Mouse (Mus musculus) intestine, embryonic 16.5 days (tissue): ENCODE results near the gene Atm. TPM values are rescaled to one million over a fixed set of nuclear protein-coding genes. Genes with fewer than 3 reads are reported as not detected.

Source experiments
- ATAC-seq: fragments of 200-750 bp; cut with Nextera tagmentation; 2 replicates; pipeline ENCODE4 v1.8.0; 2017; ENCODE audit warnings: moderate TSS enrichment, moderate library complexity
- H3K27ac ChIP-seq: fragments of 300-500 bp; sonication (generic); 2 replicates; pipeline ENCODE4 v1.5.1; 2014; ENCODE audit warnings: mild to moderate bottlenecking, low read length
- H3K27me3 ChIP-seq: fragments of 300-500 bp; sonication (generic); replicated peaks from 2 replicates; pipeline ENCODE4 v1.6.1; 2014; ENCODE audit warnings: low read length, control low read depth, mixed read lengths; ENCODE audit not compliant: control insufficient read depth, insufficient read depth
- H3K36me3 ChIP-seq: fragments of 300-500 bp; sonication (generic); 2 replicates; pipeline ENCODE4 v1.6.1; 2014; ENCODE audit warnings: low read length, control low read depth; ENCODE audit not compliant: control insufficient read depth, insufficient read depth
- H3K4me1 ChIP-seq: fragments of 300-500 bp; sonication (generic); 2 replicates; pipeline ENCODE4 v1.6.1; 2014; ENCODE audit warnings: low read length, control low read depth, mixed read lengths; ENCODE audit not compliant: control insufficient read depth, insufficient read depth
- H3K4me2 ChIP-seq: fragments of 300-500 bp; sonication (generic); 2 replicates; pipeline ENCODE4 v1.6.1; 2014; ENCODE audit warnings: low read depth, low read length, control low read depth
- H3K4me3 ChIP-seq: fragments of 300-500 bp; sonication (generic); 2 replicates; pipeline ENCODE4 v1.5.1; 2014; ENCODE audit warnings: mild to moderate bottlenecking, low read length
- H3K9ac ChIP-seq: fragments of 300-500 bp; sonication (generic); 2 replicates; pipeline ENCODE4 v1.6.1; 2014; ENCODE audit warnings: low read depth, low read length
- H3K9me3 ChIP-seq: fragments of 300-500 bp; sonication (generic); 2 replicates; pipeline ENCODE4 v1.6.1; 2016; ENCODE audit warnings: low read length, control low read depth; ENCODE audit not compliant: control insufficient read depth
- WGBS: fragments of 180-500 bp; shearing (Covaris S2); extraction: QIAGEN DNeasy Blood & Tissue Kit; methylation state at CpG from one replicate; pipeline ENCODE4 v1.1.7; 2014; 5-methylcytosine and 5-hydroxymethylcytosine counted together
- microRNA-seq: library from miRNA; unstranded; fragments of <30 nt; microRNA quantifications from one replicate; pipeline ENCODE4, GENCODE M21; 2016
- polyA plus RNA-seq: library from polyadenylated mRNA; unstranded; fragments of >200 nt; fragmentation: Nextera tagmentation; extraction: Ambion mirVana; gene quantifications from 2 replicates; pipeline ENCODE4 v1.2.1, GENCODE M21; 2015

The Atm gene
- polyA plus RNA-seq, 1 experiment from 2014 or later = 9.5 TPM

DNA sequence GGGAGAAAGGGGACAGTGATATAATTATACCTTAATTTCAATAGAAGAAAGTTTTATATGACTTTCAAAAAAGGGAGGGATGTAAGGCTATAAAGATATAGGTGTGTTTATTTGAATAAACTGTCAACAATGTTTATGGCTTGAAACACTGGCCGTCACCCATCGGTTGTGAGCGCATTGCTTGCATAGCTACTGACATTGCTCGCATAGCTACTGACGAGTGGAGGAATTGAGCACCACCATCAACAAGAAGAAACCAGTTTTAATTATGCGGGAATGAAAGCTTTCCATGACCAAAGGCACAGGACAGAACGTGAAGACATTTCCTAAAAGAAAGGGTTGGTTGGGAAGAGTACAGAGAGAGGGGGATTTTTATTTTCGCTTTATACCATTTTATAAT is 135.4 kb downstream of the Atm start:
- WGBS = 82% methylated on average over 8 of the region's 8 CpGs
- Histone ChIP-seq H3K4me2 (no peak overlapping the region), H3K27me3 (no peaks in the 10 kb centered on the region), H3K4me3 (no peak overlapping the region), H3K36me3 (peaks cover 7% of the 10 kb centered on the region; the same call in 1 of the 2 replicates), H3K9ac (no peak overlapping the region), H3K9me3 (no peaks in the 10 kb centered on the region), H3K27ac (no peak overlapping the region), H3K4me1 (peaks cover 8% of the 10 kb centered on the region)
- no peak for ATAC-seq

- Histone ChIP-seq H3K9ac (no peak overlapping the region), H3K4me3 (no peak overlapping the region)
Observed at GRCm38 (mm10) chr9:53400696-53401095, 135.8 kb downstream of the Atm start.

DNA sequence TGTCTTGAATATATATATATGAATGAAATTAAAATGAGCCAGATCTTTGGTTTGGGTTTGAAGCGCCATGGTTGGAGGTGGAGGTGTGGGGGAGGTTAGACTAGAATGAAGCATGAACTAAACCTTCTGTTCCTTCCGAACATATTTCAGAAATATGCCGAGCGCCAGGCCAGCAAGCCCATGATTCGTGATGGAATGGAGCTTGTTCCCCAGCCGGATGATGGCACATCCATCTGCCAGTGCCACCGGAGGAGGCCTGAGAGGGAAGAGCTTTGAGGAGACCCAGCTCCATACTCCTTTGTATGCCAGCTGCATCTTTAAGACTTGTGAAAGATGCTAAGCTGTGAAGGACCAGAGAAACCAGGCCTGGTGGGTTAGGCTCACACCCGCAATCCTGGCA is 137.0 kb downstream of the Atm start:
- H3K27me3 ChIP-seq = no peaks in the 10 kb centered on the region
- H3K36me3 ChIP-seq = peaks cover 7% of the 10 kb centered on the region; the same call in 1 of the 2 replicates
- 94% methylated on average over 8 of the region's 8 CpGs for WGBS
- ATAC-seq = no peak
- H3K27ac ChIP-seq = no peak overlapping the region
- peaks cover 8% of the 10 kb centered on the region for H3K4me1 ChIP-seq
- H3K9me3 ChIP-seq = no peaks in the 10 kb centered on the region
- no peak overlapping the region for H3K4me3 ChIP-seq
- no peak overlapping the region for H3K4me2 ChIP-seq
- H3K9ac ChIP-seq = no peak overlapping the region

More at GRCm38 (mm10) chr9:53400696-53401095, 135.8 kb downstream of the Atm start:
- 95% methylated on average over 4 of the region's 4 CpGs for WGBS
- H3K4me2 ChIP-seq = no peak overlapping the region
- peaks cover 7% of the 10 kb centered on the region; the same call in 1 of the 2 replicates for H3K36me3 ChIP-seq
- H3K9me3 ChIP-seq = no peaks in the 10 kb centered on the region
- no peak for ATAC-seq
- no peak overlapping the region for H3K27ac ChIP-seq
- H3K27me3 ChIP-seq = no peaks in the 10 kb centered on the region
- H3K4me1 ChIP-seq = peaks cover 8% of the 10 kb centered on the region

DNA sequence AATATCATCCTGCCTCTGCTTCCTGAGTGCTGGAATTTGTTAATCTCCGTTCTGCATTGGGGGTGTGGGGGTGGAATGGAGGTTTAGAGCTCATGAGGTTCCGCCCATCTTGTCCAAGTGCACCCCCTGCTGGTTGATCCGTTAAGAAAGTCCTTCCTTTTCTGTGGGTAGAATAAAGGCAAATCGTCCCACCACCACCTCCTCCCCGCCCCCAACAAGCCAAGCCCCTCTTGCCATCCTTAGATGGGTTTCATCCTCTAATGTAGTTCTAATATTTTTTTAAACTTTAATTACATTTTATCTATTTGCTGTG is 138.2 kb downstream of the Atm start:
- Histone ChIP-seq H3K4me1 (peaks cover 8% of the 10 kb centered on the region), H3K27me3 (no peaks in the 10 kb centered on the region), H3K27ac (no peak overlapping the region), H3K9ac (no peak overlapping the region), H3K4me3 (no peak overlapping the region), H3K9me3 (no peaks in the 10 kb centered on the region), H3K36me3 (peaks cover 7% of the 10 kb centered on the region; the same call in 1 of the 2 replicates), H3K4me2 (no peak overlapping the region)
- no peak for ATAC-seq
- 15% methylated on average over 5 of the region's 5 CpGs for WGBS

- no peaks in the 10 kb centered on the region for H3K9me3 ChIP-seq
- ATAC-seq = 0 out of 2 replicates have a peak, but pooled peaks have one; percentile 21
- peaks cover 8% of the 10 kb centered on the region for H3K4me1 ChIP-seq
- no peak overlapping the region for H3K4me3 ChIP-seq
- H3K9ac ChIP-seq = no peak overlapping the region
- H3K27me3 ChIP-seq = no peaks in the 10 kb centered on the region
- whole genome bisulfite sequencing = 82% methylated on average over 13 of the region's 13 CpGs
- no peak overlapping the region for H3K27ac ChIP-seq
- peaks cover 7% of the 10 kb centered on the region; the same call in 1 of the 2 replicates for H3K36me3 ChIP-seq
- no peak overlapping the region for H3K4me2 ChIP-seq
Observed at GRCm38 (mm10) chr9:53397685-53398387, 138.7 kb downstream of the Atm start.

- no peak for ATAC-seq
- 75% methylated on average over 7 of the region's 7 CpGs for WGBS
- Histone ChIP-seq H3K4me2 (no peak overlapping the region), H3K27ac (no peak overlapping the region), H3K4me1 (peaks cover 7% of the 10 kb centered on the region), H3K36me3 (peaks cover 3% of the 10 kb centered on the region), H3K9ac (no peak overlapping the region), H3K27me3 (no peaks in the 10 kb centered on the region), H3K4me3 (no peak overlapping the region), H3K9me3 (no peaks in the 10 kb centered on the region)
Observed at GRCm38 (mm10) chr9:53390136-53390535, 146.4 kb downstream of the Atm start.

Small RNA genes lying within 50 kb of the gene (microRNA-seq; reads per million reads assigned to microRNA genes)
- gene Mir130c = not detected

Other genes with a start within 250 kb of the Atm start
- 2.8 and 3.6 TPM in 2 replicates for gene Exph5, start 235.1 kb downstream of the Atm start, polyA plus RNA-seq
- 23.9 and 25.2 TPM in 2 replicates for gene Kdelc2, start 152.7 kb downstream of the Atm start, polyA plus RNA-seq
- 0.23 and 0.44 TPM in 2 replicates for gene 4930550C14Rik, start 134.4 kb downstream of the Atm start, polyA plus RNA-seq
- gene Npat, start 307 bp upstream of the Atm start, polyA plus RNA-seq = 10.6 and 11.7 TPM in 2 replicates
- 167 and 174 TPM in 2 replicates for gene Acat1, start 73.6 kb upstream of the Atm start, polyA plus RNA-seq
- gene Cul5, start 133.3 kb upstream of the Atm start, polyA plus RNA-seq = 20.3 and 22.4 TPM in 2 replicates
- 0.40 and 0.43 TPM in 2 replicates for gene Rab39, start 169.5 kb upstream of the Atm start, polyA plus RNA-seq
- 28.0 and 28.8 TPM in 2 replicates for gene Slc35f2, start 234.8 kb upstream of the Atm start, polyA plus RNA-seq